Mouse (Mus musculus) ovary, postnatal 10 days (tissue): ENCODE data around the gene Cdc37l1.

ENCODE experiments used
- DNase-seq: peaks from one replicate; pipeline ENCODE4 v3.0.0; 2022; ENCODE audit warnings: low spot score

Gene Cdc37l1

DNA sequence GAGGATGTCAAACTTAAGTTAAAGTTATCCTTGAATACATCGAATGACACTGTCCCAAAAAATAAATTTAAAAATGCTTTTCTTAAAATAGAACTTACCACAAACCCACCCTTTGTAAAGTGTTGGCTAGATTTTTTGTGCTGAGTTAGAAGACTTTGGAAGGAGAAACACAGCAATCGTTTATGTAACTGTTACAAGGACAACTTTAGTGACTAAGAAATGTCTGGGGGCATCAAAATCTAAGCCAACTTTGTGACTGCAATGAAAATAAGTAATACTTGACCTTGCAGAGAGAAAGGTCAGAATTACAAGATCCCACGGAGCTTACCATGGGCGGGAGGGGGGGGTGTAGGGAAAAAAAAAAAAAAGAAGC lies 56.8 kb downstream of the Cdc37l1 start:
- no peak for DNase-seq

DNA sequence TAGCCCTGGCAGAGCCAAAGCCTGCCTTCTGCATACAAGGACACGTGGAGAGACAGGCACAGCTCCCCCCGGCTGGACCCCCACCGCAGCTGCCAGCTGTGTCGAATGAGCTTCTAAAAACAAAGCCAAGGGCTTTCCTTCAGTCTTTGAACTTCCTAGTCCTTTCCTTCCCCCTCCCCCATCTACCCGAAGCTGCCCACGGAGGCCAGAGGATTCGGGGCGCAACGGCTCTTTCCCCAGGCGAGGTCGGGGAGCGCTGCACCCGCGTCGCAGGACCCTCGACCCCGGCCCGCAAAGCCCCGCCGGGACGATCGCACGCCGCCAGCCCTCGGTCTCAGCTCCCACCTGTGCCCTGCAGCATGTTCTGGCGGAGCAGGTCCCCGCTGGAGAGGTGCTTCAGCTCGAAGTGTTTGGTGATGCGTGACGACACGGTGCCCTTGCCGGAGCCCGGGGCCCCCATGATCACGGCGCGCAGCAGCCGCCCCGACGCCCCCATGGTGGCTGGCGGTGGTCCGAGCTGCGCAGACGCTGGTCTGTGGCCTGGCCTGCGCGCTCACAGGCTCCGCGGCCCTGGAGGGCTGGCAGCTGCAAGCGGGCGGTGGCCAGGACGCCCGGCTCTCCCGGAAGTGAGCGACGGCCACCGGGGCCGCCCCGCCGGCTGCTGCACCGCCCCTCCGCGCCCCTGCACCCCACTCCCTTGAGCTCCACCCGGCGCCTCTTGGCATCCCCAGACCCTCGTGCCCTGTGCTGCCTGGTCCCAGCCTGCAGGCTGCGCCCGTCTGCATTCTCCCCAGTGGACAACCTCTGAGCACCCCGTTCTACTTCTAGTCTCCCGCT lies 57.4 kb downstream of the Cdc37l1 start, which contains the start of gene Ak3:
TSS of gene Ak3 (minus strand) at position 628 of the 837 bp plus-strand sequence.
- peak; percentile 67 for DNase-seq

DNA sequence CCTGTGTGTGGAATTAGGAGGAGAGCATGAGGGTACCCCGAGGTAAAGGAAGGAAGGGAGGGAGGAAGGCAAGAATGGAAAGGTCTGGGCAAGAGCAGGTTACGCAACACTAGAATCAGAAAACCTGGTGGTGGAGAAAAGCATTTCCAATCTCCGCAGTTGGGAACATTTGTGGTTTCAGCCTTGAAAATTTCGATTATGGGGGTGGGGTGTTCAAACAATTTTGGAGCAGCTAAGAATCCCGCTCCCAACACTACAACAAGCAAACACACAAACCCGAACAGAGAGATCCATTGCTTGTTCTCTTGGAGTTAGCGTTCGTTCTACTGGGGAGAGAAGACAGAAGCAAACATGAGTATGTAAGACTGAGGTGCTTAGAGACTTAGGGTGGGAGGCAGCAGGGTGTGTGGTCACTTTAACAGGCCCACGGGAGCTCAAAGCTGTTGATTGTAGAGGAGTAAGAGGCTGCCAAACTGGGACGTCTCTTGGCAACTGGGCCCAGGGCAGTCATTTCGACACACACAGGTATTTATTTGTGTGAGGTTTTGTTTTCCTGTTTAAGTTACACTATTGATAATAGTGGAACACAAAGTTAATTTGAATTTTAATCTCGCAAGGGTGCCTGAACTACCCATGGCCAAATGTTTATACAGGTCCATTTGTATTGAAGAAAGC lies 59.4 kb downstream of the Cdc37l1 start:
- no peak for DNase-seq

DNA sequence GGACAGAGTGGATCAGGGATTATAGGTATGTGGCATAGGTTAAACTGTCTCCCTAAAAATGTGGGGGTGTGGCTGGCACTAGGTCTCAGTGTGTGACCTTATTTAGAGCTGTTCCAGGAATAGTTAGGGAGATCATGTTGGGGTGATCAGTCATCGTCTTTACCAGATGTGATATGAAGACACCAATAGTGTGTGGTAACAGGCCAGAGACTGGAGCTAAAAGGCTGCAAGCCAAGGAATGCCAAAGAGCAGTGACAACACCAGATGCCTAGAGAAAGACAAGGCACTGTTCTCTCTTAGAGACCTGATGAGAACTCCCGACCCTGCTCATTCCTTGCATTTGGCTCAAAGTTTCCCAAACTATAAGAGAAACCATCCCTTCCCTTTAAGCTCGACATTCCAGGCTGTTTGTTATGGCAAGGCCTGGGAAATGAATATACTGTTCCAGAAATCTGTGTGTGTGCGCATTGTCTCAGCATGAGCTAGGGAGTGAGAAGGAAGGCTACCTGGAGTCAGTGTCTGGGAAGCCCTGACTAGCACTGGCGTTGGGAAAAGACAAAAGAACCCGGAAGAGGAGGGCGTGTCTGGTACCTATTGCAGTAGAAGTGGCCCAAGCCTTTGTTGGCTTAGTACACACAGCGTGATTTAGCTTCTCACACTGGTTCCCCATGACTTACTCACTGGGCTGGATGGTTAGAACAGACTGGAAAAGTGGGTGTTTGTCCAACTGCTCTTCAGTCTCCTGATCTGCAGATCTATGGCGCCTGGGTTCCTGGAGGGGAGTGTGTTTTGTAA lies 60.2 kb downstream of the Cdc37l1 start:
- DNase-seq = no peak

DNA sequence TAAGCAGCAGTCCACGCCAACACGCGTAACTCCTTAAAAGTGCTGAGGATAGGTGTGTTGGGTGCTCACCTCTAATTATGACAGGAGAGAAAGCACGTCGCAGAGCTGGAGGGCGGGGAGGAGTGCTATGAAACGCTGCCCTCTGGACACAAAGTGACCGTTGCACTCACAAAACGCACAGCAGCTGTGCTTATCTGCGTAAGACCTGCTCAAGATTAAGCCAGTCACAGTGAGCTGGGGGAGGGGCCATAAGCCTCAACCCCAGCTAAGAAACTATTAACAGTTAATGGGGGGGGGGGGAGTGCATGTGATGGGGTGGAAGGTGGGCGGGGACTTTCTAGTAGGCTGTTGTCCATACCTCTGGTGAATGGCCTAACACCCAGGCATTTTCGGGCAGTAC lies 62.6 kb downstream of the Cdc37l1 start:
- DNase-seq = no peak

DNA sequence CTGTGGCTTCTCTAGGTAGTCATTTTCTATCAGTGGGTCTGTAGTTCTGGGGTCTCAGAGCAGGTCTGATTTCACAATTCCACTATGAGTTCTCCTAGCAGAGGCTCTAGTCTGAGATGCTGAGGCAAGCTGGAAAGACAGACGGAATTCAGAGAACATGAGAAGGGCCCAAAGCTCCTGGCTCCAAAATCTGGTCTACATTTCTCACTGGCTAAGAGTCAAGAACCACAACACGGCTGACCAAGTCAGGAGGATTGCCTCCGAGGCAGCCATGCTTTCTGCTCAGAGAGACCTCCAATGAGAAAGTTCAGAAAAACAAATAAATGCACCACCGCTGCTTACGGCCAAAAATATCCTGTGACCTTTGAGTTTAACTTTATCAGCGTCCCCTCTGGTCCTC lies 64.4 kb downstream of the Cdc37l1 start:
- DNase-seq = no peak

DNA sequence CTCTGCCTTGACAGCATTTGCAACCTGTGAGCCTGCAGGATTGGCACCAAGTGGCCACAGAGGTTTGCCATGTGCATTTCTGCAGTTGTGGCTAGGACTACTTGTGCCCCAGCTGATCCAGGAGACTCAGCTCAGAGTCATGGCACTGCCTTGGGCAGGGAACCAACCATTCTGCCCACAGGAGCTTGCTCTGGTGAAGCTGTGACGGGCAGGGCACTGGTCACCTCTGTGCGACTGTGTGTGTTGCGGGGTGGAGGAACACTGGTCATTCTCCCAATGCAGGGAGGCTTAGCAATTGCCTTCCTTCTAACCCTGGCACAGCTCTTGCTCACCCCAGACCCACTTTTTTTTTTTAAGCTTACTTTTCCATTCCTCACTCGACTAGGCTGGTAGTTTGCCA lies 65.3 kb downstream of the Cdc37l1 start:
- no peak for DNase-seq

DNA sequence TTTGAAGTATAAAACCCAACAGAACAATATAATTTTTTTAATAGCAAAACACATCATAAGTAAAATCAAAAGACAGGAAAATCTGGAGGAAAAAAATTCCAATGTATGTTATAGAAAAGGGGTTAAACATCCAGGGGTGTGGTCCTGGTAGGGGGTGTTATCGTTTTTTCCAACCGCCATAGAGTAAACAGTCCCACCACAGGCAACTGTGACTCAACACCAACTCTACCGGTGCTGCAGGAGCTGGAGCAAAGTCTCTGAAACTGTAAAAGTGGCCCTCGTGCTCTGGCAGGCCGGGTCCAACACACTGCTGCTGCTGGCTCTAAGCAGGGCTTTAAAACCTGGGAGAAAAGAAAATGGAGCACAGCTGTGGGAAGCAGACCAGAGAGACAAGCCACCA lies 68.6 kb downstream of the Cdc37l1 start:
- no peak for DNase-seq

DNA sequence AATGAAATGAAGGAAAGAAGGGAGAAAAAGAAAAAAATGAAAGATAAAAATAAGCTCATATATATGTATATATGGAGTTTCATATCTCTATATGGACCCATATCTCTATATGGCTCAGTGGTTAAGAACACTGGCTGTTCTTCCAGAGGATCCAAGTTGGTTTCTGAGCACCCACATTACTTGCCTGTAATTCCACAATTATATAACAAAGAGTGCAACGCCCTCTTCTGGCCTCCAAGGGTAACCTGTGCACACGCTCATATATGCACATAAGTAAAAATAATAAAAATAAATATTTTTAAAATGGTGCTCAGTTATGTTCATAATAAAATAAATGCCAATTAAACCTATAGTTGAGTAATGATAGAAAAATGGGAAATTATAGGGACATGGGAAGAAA lies 69.5 kb downstream of the Cdc37l1 start:
- DNase-seq = no peak

DNA sequence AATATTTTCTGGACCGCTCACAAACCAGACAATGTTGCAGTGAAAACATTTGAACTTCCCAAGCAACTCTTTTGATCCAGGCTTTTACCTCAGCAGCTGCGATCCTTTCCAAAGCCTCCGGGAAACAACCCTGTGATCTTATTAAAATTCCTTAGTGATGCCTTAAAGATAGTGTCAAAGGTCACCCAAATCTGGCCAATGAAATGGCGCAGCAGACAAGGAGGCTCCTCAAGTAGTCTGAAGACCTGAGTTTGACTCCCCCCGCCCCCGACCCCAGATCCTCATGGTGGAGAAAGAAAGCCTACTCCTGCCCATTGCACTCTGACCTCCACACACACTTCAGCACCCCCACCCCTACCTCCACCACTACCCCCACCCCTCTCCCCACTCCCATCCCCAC lies 70.1 kb downstream of the Cdc37l1 start:
- no peak for DNase-seq

DNA sequence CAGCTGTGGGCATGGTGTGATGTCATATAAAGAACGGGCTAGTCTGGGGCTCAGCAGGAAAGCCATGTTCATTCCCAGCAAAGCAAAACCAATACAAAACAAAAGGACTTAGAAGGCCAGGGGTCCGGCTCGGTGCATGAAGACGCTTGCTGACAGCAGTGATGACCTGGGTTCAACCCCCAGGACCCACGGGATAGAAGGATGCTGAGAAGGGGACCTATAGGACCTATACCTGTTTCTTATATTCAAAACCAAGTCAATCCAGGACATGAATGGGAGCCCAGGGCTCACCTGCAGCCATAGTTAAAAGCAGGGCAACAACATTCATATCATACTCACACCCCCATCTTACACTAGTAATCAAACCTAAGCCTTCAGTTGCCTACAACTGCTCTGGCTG lies 72.9 kb downstream of the Cdc37l1 start:
- DNase-seq = no peak

DNA sequence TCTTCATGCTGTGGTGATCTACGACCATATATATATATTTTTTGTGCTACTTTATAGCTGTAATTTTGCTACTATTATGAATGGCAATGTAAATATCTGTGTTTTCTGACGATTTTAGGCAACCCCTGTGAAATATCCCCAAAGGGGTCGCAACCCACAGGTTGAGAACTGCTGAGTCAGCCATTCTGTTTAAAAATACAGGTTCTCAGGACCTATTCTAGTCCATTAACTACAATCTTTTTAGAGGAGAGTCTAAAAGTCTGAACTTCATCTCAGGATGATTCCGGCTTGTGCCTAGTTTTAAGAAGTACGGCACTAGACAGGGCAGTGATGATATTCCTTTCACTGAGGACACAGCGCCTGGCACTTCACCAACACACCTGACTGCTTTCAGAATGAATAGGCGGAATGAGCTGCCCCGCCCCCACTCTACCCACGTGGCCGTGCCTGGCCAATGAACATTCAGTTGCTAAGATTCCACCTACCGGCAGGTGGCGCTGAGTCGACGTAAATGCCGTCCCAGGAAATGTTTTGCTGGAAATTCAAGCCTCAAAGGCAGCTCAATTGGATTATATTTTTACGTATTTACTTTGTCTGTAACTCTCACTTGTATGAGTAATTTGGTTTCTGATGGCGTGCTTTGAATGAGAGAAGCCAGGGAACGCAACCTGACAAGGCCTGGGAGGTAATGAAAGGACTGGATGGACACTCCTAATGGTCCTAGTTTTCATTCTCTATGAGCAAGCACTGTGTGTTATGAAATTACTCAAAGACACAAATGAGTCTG lies 73.6 kb downstream of the Cdc37l1 start:
- peak; percentile 82 for DNase-seq

DNA sequence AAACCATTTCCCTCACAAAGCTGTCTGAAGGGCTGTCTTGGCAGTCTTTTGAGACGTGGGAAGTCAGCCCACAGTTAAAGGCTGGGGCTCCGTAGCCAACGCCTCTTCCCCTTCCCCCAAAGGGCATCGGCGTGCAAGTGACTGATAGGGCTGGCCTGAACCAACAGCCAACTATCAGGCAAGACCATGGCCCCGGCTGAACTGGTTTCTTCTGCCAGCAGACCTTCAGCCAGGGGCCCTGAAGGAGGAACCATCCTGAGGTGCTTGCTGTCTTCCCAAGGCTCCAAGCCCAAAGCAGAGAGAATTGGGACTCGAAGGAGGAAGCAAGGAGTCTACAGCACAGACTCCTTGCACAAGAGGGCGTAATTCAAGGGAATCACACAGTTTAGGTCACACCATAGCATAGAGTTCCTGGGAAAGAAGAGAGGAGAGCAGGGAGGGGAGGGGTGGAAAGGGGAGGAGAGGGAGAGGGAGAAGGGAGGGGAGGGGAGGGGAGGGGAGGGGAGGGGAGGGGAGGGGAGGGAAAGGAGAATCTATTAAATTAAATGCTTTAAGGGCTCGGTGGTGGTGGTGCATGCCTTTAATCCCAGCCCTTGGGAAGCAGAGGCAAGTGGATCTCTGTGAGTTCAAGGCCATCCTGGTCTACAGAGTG lies 74.4 kb downstream of the Cdc37l1 start:
- no peak for DNase-seq

DNA sequence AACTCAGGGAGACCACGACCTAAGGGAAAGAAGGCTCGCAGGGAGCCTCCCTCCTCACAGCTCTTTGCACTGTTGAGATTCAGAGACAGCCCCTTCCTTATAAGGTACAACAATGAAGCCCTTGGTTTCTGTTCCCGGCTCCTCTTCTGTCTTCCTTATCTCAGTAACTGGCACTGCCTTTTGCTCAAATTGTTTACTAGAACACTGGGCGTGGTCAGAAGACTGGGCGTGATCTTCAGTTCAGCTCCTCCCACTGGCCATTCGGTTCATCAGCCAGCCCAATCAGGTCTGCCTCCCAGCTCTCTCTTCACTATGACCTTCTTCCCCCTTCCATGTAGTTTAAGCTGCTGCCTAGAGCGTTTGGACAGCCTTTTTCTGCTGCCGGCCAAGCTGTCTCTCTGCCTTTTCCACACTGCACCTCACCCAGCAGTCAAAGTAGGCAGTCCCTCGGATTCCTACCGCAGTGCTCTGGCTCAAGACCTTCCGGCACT lies 76.9 kb downstream of the Cdc37l1 start:
- no peak for DNase-seq

DNA sequence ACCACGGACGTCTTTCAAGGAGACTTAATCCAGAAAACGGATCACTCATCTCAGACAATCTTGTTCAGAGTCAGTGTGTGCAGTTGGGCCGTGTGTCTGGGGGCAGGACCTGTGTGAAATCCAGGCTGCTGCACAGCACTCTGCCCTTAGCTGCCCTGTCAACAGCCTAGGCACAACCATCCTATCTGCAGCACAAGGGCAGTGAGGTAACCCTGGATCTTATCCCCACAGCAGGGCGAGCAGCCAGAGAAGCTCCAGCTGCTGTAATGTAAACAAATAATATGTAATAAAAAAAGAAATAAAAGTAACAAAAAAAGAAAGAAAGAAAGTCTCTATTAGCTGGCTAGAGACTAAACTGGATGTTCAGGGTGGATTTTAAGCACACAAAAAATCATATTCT lies 79.0 kb downstream of the Cdc37l1 start:
- no peak for DNase-seq

DNA sequence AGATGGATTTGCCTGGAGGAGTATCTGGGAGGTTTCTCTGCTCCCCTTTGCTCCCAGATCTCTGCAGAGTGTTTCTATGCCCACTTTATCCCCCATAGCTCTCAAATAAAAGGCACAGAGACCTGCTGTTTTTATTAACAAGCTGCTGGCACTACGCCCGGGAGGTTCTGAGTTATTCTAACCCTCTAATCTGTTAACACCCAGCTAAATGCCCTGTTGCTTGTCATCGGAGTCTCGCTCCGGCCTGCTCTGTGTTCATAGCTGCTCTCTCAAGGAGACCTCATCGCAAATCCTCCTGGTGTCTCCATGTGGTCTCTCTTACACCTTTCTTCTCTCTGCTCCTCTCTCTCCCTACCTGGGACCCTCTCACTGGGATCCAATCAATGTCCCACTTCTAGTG lies 84.7 kb downstream of the Cdc37l1 start:
- no peak for DNase-seq
